Mouse (Mus musculus): ENCODE measurements around the gene Gm10401. TPM values are rescaled to one million over a fixed set of nuclear protein-coding genes. Genes with fewer than 3 reads are reported as not detected.

Gm10401 gene
- total RNA-seq, 1 experiment: 5.8 TPM

DNA sequence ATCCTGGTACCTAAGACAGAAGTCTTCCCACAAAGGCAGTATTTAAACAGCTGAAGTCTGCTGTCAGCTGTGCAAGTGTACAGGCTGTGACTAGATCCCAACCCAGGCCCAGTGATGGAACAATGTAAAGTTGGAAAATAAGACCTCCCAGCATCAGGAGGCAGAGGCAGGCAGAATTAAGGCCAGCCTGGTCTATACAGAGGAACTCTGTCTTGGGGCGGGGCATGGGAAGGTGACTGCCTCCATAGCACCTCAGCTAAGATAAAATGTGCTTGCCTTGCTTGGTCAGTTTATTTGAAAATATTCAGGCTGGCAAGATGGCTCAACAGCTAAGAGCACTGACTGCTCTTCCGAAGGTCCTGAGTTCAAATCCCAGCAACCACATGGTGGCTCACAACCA lies 27.6 kb downstream of the Gm10401 start:
- H3K9ac ChIP-seq (ENCODE audit: insufficient read depth, low read depth, low read length, poor library complexity, severe bottlenecking): no peak overlapping the region
- no peak overlapping the region for H3K4me3 ChIP-seq (ENCODE audit: insufficient read depth in 1 of 2, low read depth in 1 of 2, low read length in 2 of 2, poor library complexity in 1 of 2, severe bottlenecking in 1 of 2)
- no peak for TF ChIP-seq HCFC1 (IDR thresholded peaks at IDR 0.05; ENCODE audit: borderline replicate concordance, insufficient read depth, low read length)
- no peak for TF ChIP-seq CHD2 (IDR thresholded peaks at IDR 0.05; ENCODE audit: low read depth, low read length)
- TF ChIP-seq ZNF384 (IDR thresholded peaks at IDR 0.05; ENCODE audit: low read depth, low read length): no peak
- TF ChIP-seq MAFK (IDR thresholded peaks at IDR 0.05; ENCODE audit: insufficient read depth, low read depth, low read length): no peak
- TF ChIP-seq ZC3H11A (IDR thresholded peaks at IDR 0.05; ENCODE audit: borderline replicate concordance, low read depth, low read length): no peak
- in situ Hi-C loops (cut with MboI; ENCODE audit: low sequenced_read_pairs in 2 of 2, unreplicated experiment in 2 of 2): no loop called here
- peaks cover 0 to 12% of the 10 kb centered on the region in 2 experiments; a peak in 2 of 4 replicates for H3K4me1 ChIP-seq (ENCODE audit: control insufficient read depth in 2 of 2, insufficient read depth in 2 of 2, low read length in 2 of 2, poor library complexity in 1 of 2)
- no peaks in the 10 kb centered on the region for H3K9me3 ChIP-seq (ENCODE audit: control insufficient read depth, insufficient read depth, low read depth, low read length)
- peaks cover 8% of the 10 kb centered on the region; the same call in 1 of the 2 replicates for H3K36me3 ChIP-seq (ENCODE audit: control insufficient read depth, insufficient read depth, low read length, poor library complexity, severe bottlenecking)
- no peak for DNase-seq (ENCODE audit: low read depth, low spot score)
- no peak overlapping the region for H3K27ac ChIP-seq (ENCODE audit: insufficient read depth, low read depth, low read length, poor library complexity, severe bottlenecking)

DNA sequence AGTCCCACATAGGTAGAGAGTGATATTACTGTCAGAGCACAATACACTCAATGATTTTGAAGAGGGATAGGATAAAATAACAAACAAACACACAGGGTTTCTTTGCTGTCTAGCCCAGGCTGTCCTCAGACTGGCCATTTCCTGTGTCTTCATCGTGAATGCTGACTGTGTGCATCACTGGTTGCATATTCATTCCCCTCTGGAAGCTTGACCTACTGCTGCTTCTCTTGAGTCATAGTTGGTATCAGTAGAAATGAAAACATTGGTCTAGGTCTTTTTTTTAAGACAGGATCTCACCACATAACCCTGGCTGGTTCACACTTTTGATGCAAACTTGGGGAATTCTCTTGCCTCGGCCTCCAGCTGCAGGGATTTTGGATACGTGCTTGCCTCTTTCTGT lies 28.5 kb downstream of the Gm10401 start:
- Histone ChIP-seq H3K9ac (ENCODE audit: insufficient read depth, low read depth, low read length, poor library complexity, severe bottlenecking) (no peak overlapping the region), H3K36me3 (ENCODE audit: control insufficient read depth, insufficient read depth, low read length, poor library complexity, severe bottlenecking) (peaks cover 4% of the 10 kb centered on the region; the same call in 1 of the 2 replicates), H3K9me3 (ENCODE audit: control insufficient read depth, insufficient read depth, low read depth, low read length) (no peaks in the 10 kb centered on the region), H3K27ac (ENCODE audit: insufficient read depth, low read depth, low read length, poor library complexity, severe bottlenecking) (no peak overlapping the region), H3K4me3 (ENCODE audit: insufficient read depth in 1 of 2, low read depth in 1 of 2, low read length in 2 of 2, poor library complexity in 1 of 2, severe bottlenecking in 1 of 2) (no peak overlapping the region), H3K4me1 (ENCODE audit: control insufficient read depth in 2 of 2, insufficient read depth in 2 of 2, low read length in 2 of 2, poor library complexity in 1 of 2) (peaks cover 0 to 12% of the 10 kb centered on the region in 2 experiments; a peak in 2 of 4 replicates)
- TF ChIP-seq MAFK (IDR thresholded peaks at IDR 0.05; ENCODE audit: insufficient read depth, low read depth, low read length): no peak
- TF ChIP-seq CHD2 (IDR thresholded peaks at IDR 0.05; ENCODE audit: low read depth, low read length): no peak
- TF ChIP-seq HCFC1 (IDR thresholded peaks at IDR 0.05; ENCODE audit: borderline replicate concordance, insufficient read depth, low read length): no peak
- no peak for TF ChIP-seq ZC3H11A (IDR thresholded peaks at IDR 0.05; ENCODE audit: borderline replicate concordance, low read depth, low read length)
- in situ Hi-C loops (cut with MboI; ENCODE audit: low sequenced_read_pairs in 2 of 2, unreplicated experiment in 2 of 2): no loop called here
- DNase-seq (ENCODE audit: low read depth, low spot score): no peak

DNA sequence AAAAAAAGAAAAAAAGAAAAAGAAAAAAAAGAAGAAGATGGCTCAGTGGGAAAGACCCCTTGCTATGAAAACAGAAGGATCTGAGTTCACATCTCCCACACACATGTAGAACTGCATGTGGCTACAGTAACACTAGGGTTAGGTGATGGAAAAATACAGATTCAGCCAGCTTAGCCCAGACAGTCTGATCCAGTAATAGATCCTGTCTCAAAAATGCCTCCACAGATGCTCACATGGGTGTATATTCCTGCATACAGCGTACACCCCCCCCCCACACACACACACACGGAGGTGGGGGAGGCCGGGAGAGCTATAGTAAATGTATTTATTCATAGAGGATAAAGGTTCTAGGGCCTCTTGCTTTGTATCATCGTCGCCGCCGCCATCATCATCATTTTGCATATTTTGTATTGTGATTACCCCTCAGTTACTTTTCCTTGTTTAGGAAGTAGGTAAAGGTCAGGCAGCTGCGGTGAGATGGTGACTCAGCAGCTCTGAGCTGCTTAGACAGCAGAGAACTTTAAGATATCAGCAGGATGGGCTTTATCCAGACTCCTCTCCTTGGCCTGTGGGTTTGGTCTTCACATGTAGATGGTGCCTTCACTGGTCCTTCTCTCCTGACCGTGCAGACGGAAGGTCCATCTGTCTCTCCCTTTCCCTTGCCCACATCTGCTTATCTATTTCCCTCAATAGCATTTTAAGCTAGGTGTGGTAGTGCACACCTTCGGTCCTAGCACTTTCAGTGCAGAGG lies 29.2 kb downstream of the Gm10401 start:
- in situ Hi-C loops (cut with MboI; ENCODE audit: low sequenced_read_pairs in 2 of 2, unreplicated experiment in 2 of 2): no loop called here
- DNase-seq (ENCODE audit: low read depth, low spot score): no peak
- Histone ChIP-seq H3K4me3 (ENCODE audit: insufficient read depth in 1 of 2, low read depth in 1 of 2, low read length in 2 of 2, poor library complexity in 1 of 2, severe bottlenecking in 1 of 2) (no peak overlapping the region), H3K4me1 (ENCODE audit: control insufficient read depth in 2 of 2, insufficient read depth in 2 of 2, low read length in 2 of 2, poor library complexity in 1 of 2) (peaks cover 0 to 12% of the 10 kb centered on the region in 2 experiments; a peak in 2 of 4 replicates), H3K9ac (ENCODE audit: insufficient read depth, low read depth, low read length, poor library complexity, severe bottlenecking) (no peak overlapping the region), H3K9me3 (ENCODE audit: control insufficient read depth, insufficient read depth, low read depth, low read length) (no peaks in the 10 kb centered on the region), H3K36me3 (ENCODE audit: control insufficient read depth, insufficient read depth, low read length, poor library complexity, severe bottlenecking) (peaks cover 4% of the 10 kb centered on the region; the same call in 1 of the 2 replicates), H3K27ac (ENCODE audit: insufficient read depth, low read depth, low read length, poor library complexity, severe bottlenecking) (no peak overlapping the region)
- TF ChIP-seq MAFK (IDR thresholded peaks at IDR 0.05; ENCODE audit: insufficient read depth, low read depth, low read length) (peak; percentile 48; the same call in 1 of the 2 replicates), HCFC1 (IDR thresholded peaks at IDR 0.05; ENCODE audit: borderline replicate concordance, insufficient read depth, low read length) (no peak)

DNA sequence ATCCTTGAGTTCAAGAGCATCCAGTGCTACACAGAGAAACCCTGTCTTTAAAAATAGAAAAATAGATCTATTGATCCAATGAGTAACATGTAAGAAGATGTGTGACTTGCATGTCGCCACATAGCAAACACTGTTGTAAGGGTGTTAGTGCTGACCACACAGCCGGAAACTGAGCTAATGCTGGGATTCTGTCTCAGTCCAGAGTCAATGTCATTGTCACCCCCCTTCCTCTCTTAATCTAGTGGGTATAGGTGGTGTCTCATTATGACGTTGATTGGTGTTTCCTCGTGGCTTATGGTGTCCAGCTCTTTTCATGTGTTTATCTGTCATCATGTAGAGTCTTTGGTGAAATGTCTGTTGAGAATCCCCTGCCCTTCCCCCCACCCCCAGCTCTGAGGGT lies 31.9 kb downstream of the Gm10401 start:
- no peak overlapping the region for H3K9ac ChIP-seq (ENCODE audit: insufficient read depth, low read depth, low read length, poor library complexity, severe bottlenecking)
- in situ Hi-C loops (cut with MboI; ENCODE audit: low sequenced_read_pairs in 2 of 2, unreplicated experiment in 2 of 2): no loop called here
- TF ChIP-seq MAFK (IDR thresholded peaks at IDR 0.05; ENCODE audit: insufficient read depth, low read depth, low read length): no peak
- TF ChIP-seq ZC3H11A (IDR thresholded peaks at IDR 0.05; ENCODE audit: borderline replicate concordance, low read depth, low read length): no peak
- no peak for TF ChIP-seq CHD2 (IDR thresholded peaks at IDR 0.05; ENCODE audit: low read depth, low read length)
- no peak for TF ChIP-seq HCFC1 (IDR thresholded peaks at IDR 0.05; ENCODE audit: borderline replicate concordance, insufficient read depth, low read length)
- TF ChIP-seq ZNF384 (IDR thresholded peaks at IDR 0.05; ENCODE audit: low read depth, low read length): no peak
- no peak for DNase-seq (ENCODE audit: low read depth, low spot score)
- peaks cover 0 to 12% of the 10 kb centered on the region in 2 experiments; a peak in 2 of 4 replicates for H3K4me1 ChIP-seq (ENCODE audit: control insufficient read depth in 2 of 2, insufficient read depth in 2 of 2, low read length in 2 of 2, poor library complexity in 1 of 2)
- H3K9me3 ChIP-seq (ENCODE audit: control insufficient read depth, insufficient read depth, low read depth, low read length): no peaks in the 10 kb centered on the region
- H3K27ac ChIP-seq (ENCODE audit: insufficient read depth, low read depth, low read length, poor library complexity, severe bottlenecking): no peak overlapping the region
- no peak overlapping the region for H3K4me3 ChIP-seq (ENCODE audit: insufficient read depth in 1 of 2, low read depth in 1 of 2, low read length in 2 of 2, poor library complexity in 1 of 2, severe bottlenecking in 1 of 2)
- peaks cover 7% of the 10 kb centered on the region; the same call in 1 of the 2 replicates for H3K36me3 ChIP-seq (ENCODE audit: control insufficient read depth, insufficient read depth, low read length, poor library complexity, severe bottlenecking)

Measured in ES-E14 (cell line).